Mouse (Mus musculus) thymus, adult 2 months (tissue): ENCODE data around the gene Kifc3. TPM values are rescaled to one million over a fixed set of nuclear protein-coding genes. Genes with fewer than 3 reads are reported as not detected.

Source experiments
- DNase-seq: peaks from one replicate; pipeline ENCODE4 v3.0.0; 2021
- H3K27ac ChIP-seq: fragments of 200-500 bp; 2 replicates; pipeline ENCODE4 v1.5.1; 2012; ENCODE audit warnings: low read length, control low read depth; ENCODE audit not compliant: control insufficient read depth, insufficient read depth
- H3K27me3 ChIP-seq: fragments of 200-500 bp; 2 replicates; pipeline ENCODE4 v1.6.1; 2012; ENCODE audit warnings: mild to moderate bottlenecking, low read length, moderate library complexity, mixed read lengths; ENCODE audit not compliant: control insufficient read depth, insufficient read depth
- H3K36me3 ChIP-seq: fragments of 200-500 bp; 2 replicates; pipeline ENCODE4 v1.6.1; 2012; ENCODE audit warnings: mild to moderate bottlenecking, low read length, moderate library complexity; ENCODE audit not compliant: control insufficient read depth, insufficient read depth
- H3K4me1 ChIP-seq: fragments of 200-500 bp; replicated peaks from 2 replicates; pipeline ENCODE4 v1.6.1; 2012; ENCODE audit warnings: low read length; ENCODE audit not compliant: control insufficient read depth, insufficient read depth
- H3K4me3 ChIP-seq: fragments of 200-500 bp; 2 replicates; pipeline ENCODE4 v1.5.1; 2012; ENCODE audit warnings: mild to moderate bottlenecking, low read length, control low read depth, moderate library complexity; ENCODE audit not compliant: control insufficient read depth, insufficient read depth
- CTCF ChIP-seq: fragments of 200-500 bp; IDR thresholded peaks from 2 replicates; pipeline ENCODE4 v1.5.1; 2012; ENCODE audit warnings: mild to moderate bottlenecking, control low read depth, low read length, moderate library complexity, borderline replicate concordance; ENCODE audit not compliant: control insufficient read depth, poor library complexity, insufficient read depth; ENCODE audit errors: extremely low read depth
- POLR2A ChIP-seq: fragments of 200-500 bp; IDR thresholded peaks from 2 replicates; pipeline ENCODE4 v1.6.1; 2012; ENCODE audit warnings: mild to moderate bottlenecking, low read length, control low read depth, moderate library complexity; ENCODE audit not compliant: control insufficient read depth, poor library complexity, insufficient read depth; ENCODE audit errors: extremely low read depth
- WGBS: fragments of 180-500 bp; shearing (Covaris S2); methylation state at CpG from one replicate; pipeline ENCODE4 v1.1.7; 2018; 5-methylcytosine and 5-hydroxymethylcytosine counted together
- polyA plus RNA-seq: library from polyadenylated mRNA; depleted of rRNA; stranded (reverse); fragments of >200 nt; gene quantifications from 2 replicates; pipeline ENCODE4 v1.2.3, GENCODE M21; 2012

Gene Kifc3
- polyA plus RNA-seq, 1 experiment, result 19.1 TPM

GRCm38 (mm10) chr8:95191497-95192175, 11.0 kb downstream of the Kifc3 start:
- WGBS, result 95% methylated on average over 9 of the region's 9 CpGs
- Histone ChIP-seq H3K36me3 (no peaks in the 10 kb centered on the region), H3K4me3 (no peak overlapping the region), H3K27me3 (no peaks in the 10 kb centered on the region), H3K27ac (no peak overlapping the region), H3K4me1 (no peaks in the 10 kb centered on the region)
- TF ChIP-seq CTCF (no peak), POLR2A (no peak)
- no peak for DNase-seq

- H3K36me3 ChIP-seq, result no peaks in the 10 kb centered on the region
- no peaks in the 10 kb centered on the region for H3K27me3 ChIP-seq
- 91% methylated on average over 5 of the region's 5 CpGs for WGBS
- H3K4me3 ChIP-seq, result no peak overlapping the region
- H3K27ac ChIP-seq, result no peak overlapping the region
- DNase-seq, result no peak
- H3K4me1 ChIP-seq, result no peaks in the 10 kb centered on the region
- TF ChIP-seq CTCF (no peak), POLR2A (no peak)
Observed at GRCm38 (mm10) chr8:95187579-95187978, 15.0 kb downstream of the Kifc3 start.

GRCm38 (mm10) chr8:95185891-95186513, 16.6 kb downstream of the Kifc3 start:
- Histone ChIP-seq H3K4me1 (no peaks in the 10 kb centered on the region), H3K36me3 (no peaks in the 10 kb centered on the region), H3K27me3 (no peaks in the 10 kb centered on the region), H3K4me3 (no peak overlapping the region), H3K27ac (no peak overlapping the region)
- 85% methylated on average over 7 of the region's 7 CpGs for WGBS
- TF ChIP-seq CTCF (no peak), POLR2A (no peak)
- DNase-seq, result no peak

GRCm38 (mm10) chr8:95185104-95185503, 17.5 kb downstream of the Kifc3 start:
- Histone ChIP-seq H3K27me3 (no peaks in the 10 kb centered on the region), H3K27ac (no peak overlapping the region), H3K4me3 (no peak overlapping the region), H3K36me3 (no peaks in the 10 kb centered on the region), H3K4me1 (no peaks in the 10 kb centered on the region)
- no peak for DNase-seq
- 86% methylated on average over 10 of the region's 10 CpGs for WGBS
- TF ChIP-seq POLR2A (no peak), CTCF (no peak)

GRCm38 (mm10) chr8:95184171-95184570, 18.4 kb downstream of the Kifc3 start:
- Histone ChIP-seq H3K27ac (no peak overlapping the region), H3K4me1 (no peaks in the 10 kb centered on the region), H3K27me3 (no peaks in the 10 kb centered on the region), H3K4me3 (no peak overlapping the region), H3K36me3 (no peaks in the 10 kb centered on the region)
- WGBS, result 83% methylated on average over 12 of the region's 12 CpGs
- no peak for DNase-seq
- TF ChIP-seq POLR2A (no peak), CTCF (no peak)

GRCm38 (mm10) chr8:95181850-95182249, 20.8 kb downstream of the Kifc3 start:
- WGBS, result 53% methylated on average over 7 of the region's 7 CpGs
- no peak overlapping the region for H3K27ac ChIP-seq

More at GRCm38 (mm10) chr8:95181850-95182249, 20.8 kb downstream of the Kifc3 start:
- no peaks in the 10 kb centered on the region for H3K36me3 ChIP-seq
- no peaks in the 10 kb centered on the region for H3K4me1 ChIP-seq
- H3K4me3 ChIP-seq, result no peak overlapping the region
- DNase-seq, result no peak
- TF ChIP-seq CTCF (no peak), POLR2A (no peak)
- no peaks in the 10 kb centered on the region for H3K27me3 ChIP-seq
